Mouse (Mus musculus) hindbrain, embryonic 11.5 days (tissue): Measurements from ENCODE around the gene Fam229b. TPM values are rescaled to one million over a fixed set of nuclear protein-coding genes. Genes with fewer than 3 reads are reported as not detected.

ENCODE experiments used
- ATAC-seq: fragments of 200-750 bp; cut with Nextera tagmentation; 2 replicates; pipeline ENCODE4 v1.8.0; 2017; ENCODE audit warnings: mild to moderate bottlenecking, moderate TSS enrichment, moderate library complexity; ENCODE audit not compliant: low FRiP score
- DNase-seq: peaks from one replicate; pipeline ENCODE4 v3.0.0-alpha.2; 2015; ENCODE audit warnings: low spot score
- H3K27ac ChIP-seq: fragments of 300-500 bp; sonication (generic); 2 replicates; pipeline ENCODE4 v1.5.1; 2014; ENCODE audit warnings: mild to moderate bottlenecking, low read depth, low read length
- H3K27me3 ChIP-seq: fragments of 300-500 bp; sonication (generic); 2 replicates; pipeline ENCODE4 v1.6.1; 2014; ENCODE audit warnings: mild to moderate bottlenecking, low read length, moderate library complexity, mixed read lengths; ENCODE audit not compliant: control insufficient read depth, insufficient read depth
- H3K36me3 ChIP-seq: fragments of 300-500 bp; sonication (generic); 2 replicates; pipeline ENCODE4 v1.6.1; 2014; ENCODE audit warnings: mild to moderate bottlenecking, low read length, moderate library complexity, mixed read lengths; ENCODE audit not compliant: control insufficient read depth, insufficient read depth
- H3K4me1 ChIP-seq: fragments of 300-500 bp; sonication (generic); replicated peaks from 2 replicates; pipeline ENCODE4 v1.6.1; 2014; ENCODE audit warnings: low read length, mixed read lengths; ENCODE audit not compliant: control insufficient read depth, insufficient read depth
- H3K4me2 ChIP-seq: fragments of 300-500 bp; sonication (generic); replicated peaks from 2 replicates; pipeline ENCODE4 v1.6.1; 2014; ENCODE audit warnings: mild to moderate bottlenecking, low read depth, low read length
- H3K4me3 ChIP-seq: fragments of 300-500 bp; sonication (generic); 2 replicates; pipeline ENCODE4 v1.5.1; 2014; ENCODE audit warnings: low read depth, low read length
- H3K9ac ChIP-seq: fragments of 300-500 bp; sonication (generic); 2 replicates; pipeline ENCODE4 v1.6.1; 2014; ENCODE audit warnings: low read depth, low read length
- H3K9me3 ChIP-seq: fragments of 300-500 bp; sonication (generic); 2 replicates; pipeline ENCODE4 v1.6.1; 2016; ENCODE audit warnings: low read length; ENCODE audit not compliant: control insufficient read depth
- WGBS: fragments of 180-500 bp; shearing (Covaris S2); extraction: QIAGEN DNeasy Blood & Tissue Kit; methylation state at CpG from one replicate; pipeline ENCODE4 v1.1.7; 2014; 5-methylcytosine and 5-hydroxymethylcytosine counted together
- polyA plus RNA-seq: library from polyadenylated mRNA; unstranded; fragments of >200 nt; fragmentation: Nextera tagmentation; extraction: Ambion mirVana; gene quantifications from 2 replicates; pipeline ENCODE4 v1.2.1, GENCODE M21; 2014

Fam229b gene
- 14.4 and 20.2 TPM in 2 replicates for polyA plus RNA-seq

DNA sequence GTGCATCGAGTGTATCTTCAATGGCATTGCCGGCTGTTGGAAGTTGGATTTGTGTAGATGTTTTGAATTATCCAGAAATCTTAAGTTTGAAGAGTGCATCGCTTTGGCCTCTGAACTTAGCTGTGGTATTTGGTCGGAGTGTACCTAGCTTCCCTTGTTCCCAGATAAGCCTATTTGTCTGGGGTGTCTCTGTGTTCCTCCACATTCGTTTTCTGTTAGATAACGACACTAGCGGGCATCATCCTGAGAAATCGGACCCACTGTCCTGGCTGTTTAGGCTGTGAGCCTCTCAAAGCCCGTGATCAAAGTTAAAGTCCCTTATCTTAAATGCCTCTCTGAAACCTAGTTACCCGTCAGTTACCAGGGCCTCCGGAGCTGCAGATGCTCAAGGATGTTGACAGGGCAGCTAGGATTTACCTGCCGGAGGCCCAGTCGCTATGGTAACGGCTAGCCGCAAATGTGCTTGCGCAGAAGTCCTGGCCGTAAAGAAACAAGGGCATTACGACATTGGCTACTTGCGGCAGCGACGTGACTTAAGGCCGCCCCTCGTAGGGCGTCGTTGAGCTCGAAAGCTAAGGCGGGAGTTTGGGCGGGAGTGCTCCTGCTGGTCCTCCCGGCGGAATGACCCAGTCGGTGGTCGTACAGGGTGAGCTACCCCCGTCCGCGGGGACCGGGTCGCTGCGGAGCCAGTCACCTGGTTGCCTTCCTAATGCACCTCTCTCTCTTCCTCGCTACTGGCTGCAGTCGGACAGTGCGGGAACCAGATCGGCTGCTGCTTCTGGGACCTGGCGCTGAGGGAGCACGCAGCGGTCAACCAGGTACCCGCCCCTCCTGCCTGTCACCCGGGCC lies at the start of gene Fam229b, which contains the start of gene Tube1:
Fam229b (minus strand) TSS at position 453 of the 849 bp plus-strand sequence.
Tube1 (plus strand) TSS at position 515 of the 849 bp plus-strand sequence.
- H3K4me3 ChIP-seq, result peak within 1 kb of the TSS; percentile 52
- no peak within 1 kb of the TSS for H3K27ac ChIP-seq
- DNase-seq (peak; percentile 93), ATAC-seq (peak; percentile 93)
- H3K9me3 ChIP-seq, result no peaks in the 10 kb centered on the region
- H3K4me2 ChIP-seq, result peak within 1 kb of the TSS; percentile 61
- WGBS, result 5% methylated on average over 47 of the region's 47 CpGs
- H3K36me3 ChIP-seq, result no peaks in the 10 kb centered on the region
- H3K9ac ChIP-seq, result peak within 1 kb of the TSS; percentile 67
- no peaks in the 10 kb centered on the region for H3K27me3 ChIP-seq
- H3K4me1 ChIP-seq, result no peaks in the 10 kb centered on the region

DNA sequence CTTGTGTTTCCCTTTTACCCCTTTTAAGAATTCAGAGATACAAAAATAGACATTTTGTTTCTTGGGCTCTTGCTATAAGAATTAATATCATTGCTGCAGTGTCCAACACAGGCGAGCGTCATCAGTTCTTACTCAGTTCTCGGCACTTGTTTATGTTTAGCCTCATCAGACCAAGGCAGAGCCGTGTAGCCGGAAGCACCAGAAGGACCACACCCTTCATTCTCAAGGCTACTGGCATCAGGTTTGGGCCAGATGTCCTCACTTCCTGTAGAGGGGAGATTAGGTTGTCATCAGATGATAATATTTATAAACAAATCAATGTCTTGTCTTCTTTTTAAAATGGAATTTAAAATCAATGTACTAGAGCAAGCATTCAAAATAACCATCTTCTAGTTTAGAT lies 43.3 kb upstream of the Fam229b start:
- Histone ChIP-seq H3K4me1 (peaks cover 5% of the 10 kb centered on the region; the same call in 1 of the 2 replicates), H3K9me3 (no peaks in the 10 kb centered on the region), H3K4me2 (no peak overlapping the region), H3K4me3 (no peak overlapping the region), H3K36me3 (no peaks in the 10 kb centered on the region), H3K27me3 (no peaks in the 10 kb centered on the region), H3K27ac (no peak overlapping the region), H3K9ac (no peak overlapping the region)
- no peak for DNase-seq
- 88% methylated on average over 5 of the region's 5 CpGs for WGBS
- ATAC-seq, result no peak

GRCm38 (mm10) chr10:39173077-39173476 lies 39.4 kb upstream of the Fam229b start:
- H3K4me3 ChIP-seq, result no peak overlapping the region
- WGBS, result 42% methylated on average over 13 of the region's 13 CpGs
- H3K27ac ChIP-seq, result peak overlapping the region; percentile 64; the same call in 1 of the 2 replicates
- H3K9ac ChIP-seq, result no peak overlapping the region; the same call in 1 of the 2 replicates
- DNase-seq (peak; percentile 45), ATAC-seq (no peak)
- no peaks in the 10 kb centered on the region for H3K9me3 ChIP-seq
- H3K4me2 ChIP-seq, result no peak overlapping the region
- H3K4me1 ChIP-seq, result peaks cover 5% of the 10 kb centered on the region; the same call in 1 of the 2 replicates
- no peaks in the 10 kb centered on the region for H3K36me3 ChIP-seq
- H3K27me3 ChIP-seq, result no peaks in the 10 kb centered on the region

DNA sequence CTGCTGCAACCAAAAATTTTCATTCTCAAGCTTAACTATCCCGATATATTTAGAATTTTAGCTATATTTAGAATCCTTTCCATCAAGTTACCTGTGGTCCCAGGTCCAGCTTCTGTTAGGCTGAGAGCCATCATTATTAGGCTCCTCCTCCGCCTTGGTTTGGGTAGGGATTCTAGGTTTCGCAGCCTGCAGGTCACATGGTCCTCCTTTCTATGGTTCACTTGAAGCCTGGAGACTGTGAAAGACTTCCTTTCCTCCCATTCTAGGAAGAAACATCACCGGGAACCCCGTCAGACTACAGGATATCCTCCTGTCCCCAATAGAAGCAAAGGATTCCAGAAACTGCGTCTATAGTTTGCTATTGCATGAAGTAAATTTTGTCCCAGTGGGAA lies 38.8 kb upstream of the Fam229b start:
- ATAC-seq (no peak), DNase-seq (peak; percentile 30)
- Histone ChIP-seq H3K4me2 (no peak overlapping the region), H3K9ac (no peak overlapping the region), H3K36me3 (no peaks in the 10 kb centered on the region), H3K4me1 (peaks cover 5% of the 10 kb centered on the region; the same call in 1 of the 2 replicates), H3K27me3 (no peaks in the 10 kb centered on the region), H3K4me3 (no peak overlapping the region), H3K27ac (peak overlapping the region; percentile 64), H3K9me3 (no peaks in the 10 kb centered on the region)
- WGBS, result 71% methylated on average over 6 of the region's 6 CpGs

- Histone ChIP-seq H3K27me3 (no peaks in the 10 kb centered on the region), H3K9ac (peak overlapping the region; percentile 44)
- peak; percentile 82 for ATAC-seq
These were observed 38.2 kb upstream of the Fam229b start for GRCm38 (mm10) chr10:39171603-39172539.

DNA sequence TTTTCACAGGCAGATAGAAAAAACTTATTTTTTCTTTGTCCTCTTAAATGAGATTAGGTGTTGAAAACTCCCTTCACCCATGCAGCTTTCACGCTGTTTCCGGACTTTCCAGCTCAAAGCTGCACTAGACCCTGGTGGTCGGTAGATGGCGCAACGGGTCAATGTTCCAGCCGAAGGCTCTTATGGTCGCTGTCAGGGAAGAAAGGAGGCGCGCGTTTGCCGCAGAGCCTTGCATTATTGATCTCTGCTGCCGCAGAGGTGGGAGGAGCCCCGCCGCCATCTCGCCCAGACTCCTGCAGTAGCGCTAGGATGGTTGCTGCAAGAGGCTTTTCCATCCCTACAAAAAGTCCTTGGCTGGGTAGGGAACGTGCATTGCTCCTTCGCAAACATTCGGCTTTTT lies 37.4 kb upstream of the Fam229b start:
- peak overlapping the region; percentile 29 for H3K4me3 ChIP-seq
- no peaks in the 10 kb centered on the region for H3K9me3 ChIP-seq
- DNase-seq (peak; percentile 95), ATAC-seq (peak; percentile 94)
- peaks cover 5% of the 10 kb centered on the region; the same call in 1 of the 2 replicates for H3K4me1 ChIP-seq
- under 1% methylated on average over 19 of the region's 19 CpGs for whole genome bisulfite sequencing
- H3K27me3 ChIP-seq, result no peaks in the 10 kb centered on the region
- peak overlapping the region; percentile 45 for H3K4me2 ChIP-seq
- peak overlapping the region; percentile 21 for H3K9ac ChIP-seq
- peak overlapping the region; percentile 78 for H3K27ac ChIP-seq
- no peaks in the 10 kb centered on the region for H3K36me3 ChIP-seq

More at GRCm38 (mm10) chr10:39171603-39172539, 38.2 kb upstream of the Fam229b start:
- Histone ChIP-seq H3K27ac (peak overlapping the region; percentile 78), H3K4me3 (peak overlapping the region; percentile 29), H3K4me2 (peak overlapping the region; percentile 45), H3K4me1 (peaks cover 5% of the 10 kb centered on the region; the same call in 1 of the 2 replicates), H3K9me3 (no peaks in the 10 kb centered on the region), H3K36me3 (no peaks in the 10 kb centered on the region)
- WGBS, result 11% methylated on average over 26 of the region's 26 CpGs
- peak; percentile 94 for DNase-seq

DNA sequence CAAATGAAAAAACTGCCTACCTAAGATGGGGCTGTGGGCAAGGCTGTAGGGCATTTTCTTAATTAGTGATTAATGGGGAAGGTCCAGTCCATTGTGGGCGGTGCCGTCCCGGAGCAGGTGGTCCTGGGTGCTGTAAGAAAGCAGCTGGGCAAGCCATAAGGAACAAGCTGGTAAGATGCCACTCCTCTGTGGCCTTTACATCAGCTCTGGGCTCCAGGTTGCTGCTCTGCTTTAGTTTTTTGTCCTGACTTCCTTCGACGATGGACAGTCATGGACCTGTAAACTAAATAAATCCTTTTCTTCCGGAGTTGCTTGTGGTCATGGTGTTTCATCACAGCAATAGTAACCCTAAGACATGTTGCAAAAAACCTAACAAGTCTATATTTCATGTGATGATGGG lies 37.0 kb upstream of the Fam229b start:
- Histone ChIP-seq H3K4me2 (no peak overlapping the region), H3K9ac (no peak overlapping the region)
- peak; percentile 26 for ATAC-seq

DNA sequence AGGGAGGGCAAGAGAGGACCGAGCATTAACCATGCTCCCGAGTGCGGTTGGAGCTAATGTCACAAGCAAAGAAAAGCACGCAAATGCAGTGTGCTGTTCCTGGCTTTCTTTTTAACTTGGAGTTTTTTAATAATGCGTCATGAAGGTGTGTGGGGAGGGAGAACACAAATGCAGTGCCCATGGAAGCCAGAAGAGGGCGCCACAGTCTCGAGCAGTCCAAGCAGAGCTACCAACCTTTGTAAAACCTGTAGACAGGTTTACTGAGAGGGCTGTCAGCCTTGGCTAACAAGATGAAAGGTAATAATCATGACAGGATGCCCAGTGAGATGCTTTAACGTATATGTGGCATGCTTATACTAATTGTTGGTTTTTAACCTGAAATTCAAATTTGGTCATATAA lies 36.5 kb upstream of the Fam229b start:
- Histone ChIP-seq H3K9ac (no peak overlapping the region), H3K9me3 (no peaks in the 10 kb centered on the region), H3K27ac (no peak overlapping the region), H3K4me3 (no peak overlapping the region), H3K4me1 (peaks cover 5% of the 10 kb centered on the region; the same call in 1 of the 2 replicates), H3K4me2 (no peak overlapping the region), H3K27me3 (no peaks in the 10 kb centered on the region), H3K36me3 (no peaks in the 10 kb centered on the region)
- 12% methylated on average over 8 of the region's 8 CpGs for WGBS
- DNase-seq (peak; percentile 83), ATAC-seq (no peak)

More for the DNA sequence above, 37.0 kb upstream of the Fam229b start:
- Histone ChIP-seq H3K27ac (no peak overlapping the region), H3K4me1 (peaks cover 5% of the 10 kb centered on the region; the same call in 1 of the 2 replicates), H3K27me3 (no peaks in the 10 kb centered on the region), H3K9me3 (no peaks in the 10 kb centered on the region), H3K36me3 (no peaks in the 10 kb centered on the region), H3K4me3 (no peak overlapping the region)
- 11% methylated on average over 6 of the region's 6 CpGs for WGBS
- DNase-seq, result peak; percentile 27
